Mouse (Mus musculus) cerebral cortex, adult 2 months (tissue): Measurements from ENCODE around the gene Dnajc27.

Source experiments
- WGBS: fragments of 180-500 bp; shearing (Covaris S2); methylation state at CpG from one replicate; pipeline ENCODE4 v1.1.7; 2018; 5-methylcytosine and 5-hydroxymethylcytosine counted together

Dnajc27 gene

DNA sequence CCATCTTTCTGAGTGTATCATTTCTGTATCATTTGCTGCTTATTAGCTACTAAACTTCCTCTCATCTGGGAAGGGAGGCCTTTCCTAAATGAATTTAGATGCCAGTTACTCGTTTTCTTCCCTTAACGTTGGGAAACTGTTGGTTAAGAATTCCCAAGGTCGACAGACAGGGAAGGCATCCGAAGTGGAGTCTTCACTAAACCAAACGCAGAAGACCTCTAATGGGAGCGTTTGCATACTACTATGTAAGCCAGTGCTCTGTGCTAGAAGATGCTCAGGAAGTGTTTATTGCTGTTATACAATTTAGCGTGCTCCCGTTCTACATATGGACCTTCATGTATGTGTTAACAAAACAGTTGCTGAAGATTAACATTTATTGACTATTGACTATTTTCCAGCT, 1.1 kb downstream of the Dnajc27 start:
- 20% methylated on average over 8 of the region's 8 CpGs for WGBS

DNA sequence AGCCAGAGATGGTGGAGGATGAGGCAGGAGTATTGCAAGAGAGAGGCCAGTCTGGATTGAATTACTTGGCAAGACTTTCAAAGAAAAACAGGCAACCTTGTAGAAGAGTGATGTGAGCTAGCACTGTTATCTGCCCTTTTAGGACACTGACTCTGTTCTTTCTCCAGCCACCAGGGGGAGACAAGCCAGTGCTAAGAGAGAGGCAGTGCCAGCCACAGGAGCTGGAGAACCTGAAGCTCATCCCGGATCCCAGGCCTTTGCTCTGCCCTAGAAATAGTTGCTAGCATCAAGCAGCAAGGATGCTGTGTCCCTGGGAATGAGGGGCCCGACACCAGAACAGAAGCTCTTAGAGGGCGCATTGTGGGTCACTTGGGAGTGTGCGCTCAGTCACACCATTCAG, 25.0 kb downstream of the Dnajc27 start:
- WGBS: 68% methylated on average over 4 of the region's 4 CpGs

DNA sequence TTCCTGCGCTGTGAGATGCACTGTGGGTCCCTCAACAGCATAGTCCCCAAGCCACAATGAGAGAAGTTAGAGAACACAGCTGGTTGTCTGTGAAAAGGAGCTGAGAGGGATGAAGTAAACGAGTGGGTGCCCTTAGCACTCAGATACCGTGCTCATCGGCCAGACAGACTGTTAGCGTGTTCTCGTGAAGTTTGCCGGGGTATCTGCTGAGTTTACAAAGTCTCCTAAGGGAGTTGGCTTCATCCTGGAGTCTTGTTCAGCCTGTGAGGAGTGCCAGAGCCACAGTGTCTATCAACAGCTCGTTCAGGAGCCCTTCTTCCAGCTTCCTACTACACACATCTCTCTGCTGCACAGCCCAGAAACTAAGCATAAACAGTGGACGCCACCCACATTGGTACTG, 33.7 kb downstream of the Dnajc27 start:
- 31% methylated on average over 9 of the region's 9 CpGs for WGBS

DNA sequence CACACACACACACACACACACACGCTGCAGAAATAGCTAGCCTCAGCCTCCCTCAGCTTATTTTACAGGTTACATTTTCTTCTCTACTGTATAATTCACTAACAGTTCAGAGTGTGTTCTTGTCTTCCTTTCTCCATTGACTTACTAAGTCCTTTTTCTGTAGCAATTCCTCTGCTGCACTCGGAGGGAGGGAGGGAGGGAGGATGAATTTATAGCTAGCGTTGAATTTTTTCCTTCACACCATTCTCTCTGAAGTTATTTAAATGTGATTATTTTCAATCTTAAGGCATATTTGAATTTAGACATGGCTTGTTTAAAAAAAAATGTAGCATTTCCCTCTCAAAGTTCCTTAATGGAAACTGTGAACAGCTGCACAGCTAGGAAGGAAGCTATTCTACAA, 34.8 kb downstream of the Dnajc27 start:
- 40% methylated on average over 3 of the region's 3 CpGs for WGBS

DNA sequence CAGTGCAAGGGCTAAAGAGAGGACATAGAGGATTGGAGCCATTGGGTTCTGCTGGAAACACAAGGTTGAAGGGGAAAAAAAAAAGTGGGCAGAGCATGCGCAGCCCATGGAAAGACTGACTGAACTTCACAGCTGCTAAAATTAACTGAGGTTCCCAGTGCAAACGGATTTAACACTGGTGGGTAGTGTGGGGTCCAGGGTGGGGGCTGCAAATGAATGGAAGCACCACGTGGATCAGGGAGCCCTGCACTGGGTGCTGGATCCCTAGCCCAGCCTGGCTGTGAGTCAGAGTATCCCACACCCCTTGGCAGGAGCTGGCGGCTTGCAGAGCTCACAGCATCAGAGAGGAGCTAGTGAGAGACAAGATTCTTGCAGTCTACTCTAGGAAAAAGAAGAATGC, 35.2 kb downstream of the Dnajc27 start:
- WGBS: 22% methylated on average over 4 of the region's 4 CpGs

DNA sequence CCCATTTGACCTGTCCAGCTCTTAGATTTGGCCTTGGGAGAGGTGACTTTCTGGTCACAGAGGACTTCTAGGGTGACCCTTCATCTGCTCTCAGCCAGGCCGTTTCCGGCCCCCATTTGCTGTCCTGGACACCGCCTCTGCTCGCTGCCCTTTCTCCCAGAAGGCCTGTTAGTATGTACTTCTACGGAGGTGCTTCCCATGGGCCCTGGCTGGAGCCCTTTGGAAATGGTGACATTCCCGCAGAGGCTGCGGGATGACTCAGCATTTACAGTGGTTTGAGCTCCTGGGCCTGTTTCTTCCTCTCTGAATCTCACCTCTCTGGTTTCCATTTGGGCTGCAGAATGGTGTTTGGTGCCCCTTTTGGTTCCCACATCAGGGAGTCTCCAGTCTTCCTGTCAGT, 45.0 kb downstream of the Dnajc27 start:
- WGBS: 87% methylated on average over 7 of the region's 7 CpGs

DNA sequence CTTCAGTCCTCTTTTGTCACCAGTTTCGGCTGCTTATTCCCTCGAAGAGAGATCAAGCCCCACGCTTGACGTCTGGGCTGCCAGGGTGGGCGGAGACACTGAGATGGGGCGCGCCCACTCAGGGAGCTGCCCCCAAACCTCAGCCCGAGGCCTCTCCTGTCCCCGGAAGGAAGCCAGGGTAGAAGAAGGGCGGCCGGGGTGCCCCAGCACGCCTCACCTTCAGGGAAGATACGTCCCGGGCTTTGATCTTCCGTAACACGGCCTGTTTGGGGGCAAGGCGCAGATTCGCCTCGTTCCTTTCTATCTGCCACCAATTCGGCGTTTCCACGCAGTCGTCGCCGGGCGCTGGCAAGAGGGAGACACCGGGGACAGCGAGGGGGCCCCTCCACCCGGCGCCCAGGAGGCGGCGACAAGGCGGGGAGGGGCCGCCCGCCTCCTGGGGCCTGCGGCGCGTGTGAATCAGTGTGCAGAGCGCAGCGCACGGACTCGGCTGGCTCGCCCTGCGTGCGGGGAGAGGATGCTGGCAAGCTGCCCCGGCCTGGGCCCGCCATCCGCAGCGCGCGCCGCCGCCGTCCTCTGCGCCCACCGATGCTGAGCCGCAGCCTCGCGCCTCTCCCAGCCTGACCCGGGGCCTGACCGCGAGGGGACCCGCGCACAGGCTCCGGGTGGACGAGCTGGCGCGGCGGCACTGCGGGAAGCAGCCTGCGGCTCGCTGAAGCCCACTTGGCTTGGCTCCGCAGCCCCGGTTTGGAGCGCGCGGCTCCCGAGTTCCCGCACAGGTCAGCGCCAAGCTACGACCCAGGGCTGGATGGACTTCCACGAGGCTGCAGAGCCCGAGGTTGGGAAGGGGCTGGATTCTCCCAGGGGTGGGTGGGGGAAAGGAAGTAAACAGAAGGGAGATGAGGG, 50.8 kb downstream of the Dnajc27 start, which contains the start of gene Adcy3:
TSS of gene Adcy3 (plus strand) at position 163 of the 906 bp plus-strand sequence.
- WGBS: under 1% methylated on average over 83 of the region's 83 CpGs

DNA sequence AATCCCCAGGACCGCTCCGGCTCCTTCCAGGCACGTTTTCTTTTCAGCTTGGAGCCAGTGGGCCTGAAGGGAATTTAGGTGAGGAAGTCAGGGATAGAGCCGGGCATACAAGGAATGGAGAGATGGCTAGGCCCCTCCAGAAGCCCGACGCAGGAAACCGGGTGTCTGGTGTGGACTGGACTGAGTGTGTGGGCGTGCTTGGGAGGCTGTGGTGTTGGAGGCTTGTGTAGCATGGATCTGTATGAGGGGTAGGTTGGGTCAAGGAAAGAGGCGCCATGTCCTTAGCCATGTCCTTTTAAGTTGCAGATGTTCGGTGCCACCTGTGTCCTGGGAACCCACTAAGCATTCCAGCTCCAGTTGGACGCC, 51.4 kb downstream of the Dnajc27 start:
- 19% methylated on average over 11 of the region's 11 CpGs for WGBS

DNA sequence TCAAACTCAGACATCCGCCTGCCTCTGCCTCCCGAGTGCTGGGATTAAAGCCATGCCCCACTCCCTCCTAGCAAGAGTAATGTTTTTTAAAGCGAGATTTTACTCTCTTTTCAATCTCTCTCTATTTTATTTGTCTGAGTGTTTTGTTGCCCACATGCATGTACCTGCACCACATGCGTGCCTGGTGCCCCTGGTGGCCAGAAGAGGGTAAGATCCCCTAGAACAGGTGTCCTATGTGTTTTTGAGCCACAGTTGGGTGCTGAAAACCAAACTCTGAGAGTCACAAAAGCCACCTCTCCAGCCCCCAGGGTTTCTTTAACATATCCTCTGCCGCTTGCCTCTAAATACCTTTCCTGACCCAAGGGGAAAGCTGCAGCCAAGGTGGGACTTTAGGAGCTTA, 60.8 kb downstream of the Dnajc27 start:
- WGBS: 90% methylated on average over 5 of the region's 5 CpGs

DNA sequence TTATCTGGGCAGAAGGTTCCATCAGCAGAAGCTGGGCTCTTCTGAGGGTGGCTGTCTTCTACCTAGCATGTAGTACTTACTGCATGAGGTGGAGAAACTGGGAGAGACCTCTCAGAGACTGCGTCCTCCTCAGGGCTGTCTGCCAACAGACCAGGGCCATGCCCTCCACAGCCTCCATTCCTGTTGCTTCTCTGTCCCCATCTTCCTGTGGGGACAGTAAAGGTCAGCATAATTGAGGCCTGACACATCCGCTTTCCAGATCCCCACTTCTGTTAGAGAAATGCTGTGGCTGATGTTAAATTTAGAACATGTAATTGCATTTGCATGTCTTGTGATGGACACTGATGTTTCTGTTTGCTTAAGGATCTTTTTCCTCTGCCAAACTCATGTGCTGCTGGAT, 68.6 kb downstream of the Dnajc27 start:
- WGBS: 51% methylated on average over 2 of the region's 2 CpGs

DNA sequence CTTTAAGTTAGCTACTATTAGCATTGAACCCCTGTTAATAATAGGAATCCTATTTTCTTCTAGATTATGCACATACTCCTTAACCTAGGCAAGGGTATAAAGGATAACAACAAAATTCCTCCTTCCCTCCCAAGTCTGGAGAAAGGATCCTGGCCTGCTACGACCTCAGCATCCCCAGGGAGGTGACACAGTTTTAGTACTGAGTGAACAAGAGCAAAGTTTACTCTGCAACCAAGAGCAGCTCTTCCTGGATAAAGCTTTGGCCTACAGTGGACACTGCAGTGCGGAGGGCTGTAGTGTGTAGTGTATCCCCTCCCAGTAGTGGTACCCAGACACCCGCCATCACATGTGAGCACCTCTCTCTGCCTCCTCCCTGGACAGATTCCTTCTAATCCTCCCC, 69.6 kb downstream of the Dnajc27 start:
- WGBS: 89% methylated on average over 3 of the region's 3 CpGs

DNA sequence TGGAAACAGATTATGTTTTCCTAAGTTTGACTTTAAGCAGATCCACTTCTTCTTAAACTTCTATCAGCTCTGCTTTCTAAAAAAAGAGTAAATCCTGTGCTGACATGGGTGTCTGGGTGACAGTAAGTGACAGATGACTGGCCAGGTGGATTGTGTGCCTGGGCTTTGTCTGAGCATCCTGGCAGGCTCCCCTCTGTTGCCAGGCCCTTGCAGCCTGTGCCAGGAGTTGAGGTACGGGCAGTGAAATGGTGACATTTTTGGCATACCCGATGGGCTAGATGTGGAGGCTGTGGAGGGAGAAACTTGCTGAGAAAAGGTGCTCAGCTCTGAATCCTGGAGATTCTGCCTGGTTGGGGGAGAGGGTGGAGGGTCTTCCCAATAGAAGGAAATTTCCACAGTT, 75.1 kb downstream of the Dnajc27 start:
- WGBS: 35% methylated on average over 2 of the region's 2 CpGs

DNA sequence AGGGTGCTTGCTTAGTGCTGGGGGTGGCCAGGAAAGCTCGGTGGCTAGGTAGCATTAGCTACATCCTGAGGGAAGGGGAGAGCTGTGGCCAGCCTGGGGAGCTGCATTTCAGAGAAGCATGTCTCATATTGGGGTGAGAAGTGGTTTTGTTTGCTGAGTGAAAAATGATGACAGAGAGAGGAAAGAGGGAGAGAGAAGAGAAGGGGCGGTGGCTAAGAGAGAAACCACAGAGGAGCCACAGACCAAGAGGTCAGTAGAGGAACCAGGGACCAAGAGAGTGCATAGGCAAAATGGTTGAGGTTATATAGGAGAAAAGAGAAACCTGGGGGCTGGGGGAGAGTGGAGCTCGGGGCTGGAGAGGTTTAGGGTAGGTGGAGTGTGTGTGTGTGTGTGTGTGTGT, 75.8 kb downstream of the Dnajc27 start:
- WGBS: 70% methylated on average over 3 of the region's 3 CpGs

DNA sequence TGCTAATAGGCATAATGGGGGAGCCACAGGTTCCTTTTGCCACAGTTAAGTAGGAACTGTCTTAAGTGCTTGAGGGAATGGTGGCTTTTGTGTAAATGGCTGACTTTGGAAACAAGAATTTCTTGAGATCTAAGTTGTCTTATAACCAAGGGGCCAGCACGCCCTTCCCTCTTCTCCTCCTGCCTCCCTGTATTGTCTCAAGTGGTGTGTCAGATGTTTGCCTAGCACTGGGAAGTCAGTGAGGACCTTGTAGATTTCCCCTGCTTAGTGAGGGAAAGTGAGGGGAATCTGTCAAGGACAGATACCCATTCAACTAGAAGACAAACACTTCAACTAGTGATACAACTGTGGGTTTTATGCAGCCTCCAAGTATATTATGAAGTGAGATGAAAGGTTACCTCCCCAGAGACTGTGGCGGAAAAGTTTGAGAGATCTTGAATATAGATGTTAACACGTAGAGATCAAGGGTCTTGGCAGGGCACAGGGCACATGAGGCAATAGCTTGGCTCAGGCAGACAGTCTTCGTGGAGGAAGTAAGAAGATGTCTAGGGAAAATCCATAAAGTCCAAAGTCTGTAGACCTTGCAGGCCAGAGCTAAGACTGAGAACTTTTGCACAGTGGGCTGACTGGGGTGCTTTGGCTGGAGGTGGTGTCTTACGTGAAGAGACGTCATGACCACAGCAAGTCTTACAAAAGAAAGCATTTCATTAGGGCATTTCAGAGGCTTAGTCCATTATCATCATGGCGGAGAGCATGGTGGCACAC, 76.7 kb downstream of the Dnajc27 start:
- 94% methylated on average over 7 of the region's 7 CpGs for WGBS
